Mouse (Mus musculus) Patski (cell line): ENCODE results near the gene Magel2. TPM values are rescaled to one million over a fixed set of nuclear protein-coding genes. Genes with fewer than 3 reads are reported as not detected.

Experiments used
- ATAC-seq: fragments of 100-300 bp; one replicate; pipeline ENCODE4 v1.8.0; 2021
- CTCF ChIA-PET: fragments of 350-600 bp; sonication (Branson Sonifier 250); formaldehyde crosslinking; loops from one replicate; lab custom pipeline; 2022; ENCODE audit warnings: inconsistent platforms; lab: Charles Lee
- POLR2A ChIA-PET: fragments of 350-600 bp; sonication (Branson Sonifier 250); formaldehyde crosslinking; loops from one replicate; lab custom pipeline; 2022; ENCODE audit warnings: antibody characterized with exemption, inconsistent platforms; lab: Charles Lee
- DNase-seq: peaks from one replicate; pipeline ENCODE4 v3.0.0-alpha.2; 2011; ENCODE audit warnings: low read depth, low spot score
- H3K27me3 ChIP-seq: fragments of 371-371 bp; one replicate; pipeline ENCODE4 v1.5.1; 2021
- CTCF ChIP-seq: fragments of 100-300 bp; IDR thresholded peaks from one replicate; pipeline ENCODE4 v1.5.1; 2021
- in situ Hi-C: fragments of 300-500 bp; cut with MboI; formaldehyde crosslinking; loops from 3 replicates; pipeline ENCODE4 v1.11.1; 2018; ENCODE audit warnings: low pct_unique_long_range_greater_than_20kb, mixed read lengths
- polyA plus RNA-seq: library from polyadenylated mRNA; unstranded; gene quantifications from one replicate; pipeline ENCODE4 v1.2.3, GENCODE M21; 2021

Gene Magel2
- polyA plus RNA-seq, 1 experiment from 2014 or later, result not detected

DNA sequence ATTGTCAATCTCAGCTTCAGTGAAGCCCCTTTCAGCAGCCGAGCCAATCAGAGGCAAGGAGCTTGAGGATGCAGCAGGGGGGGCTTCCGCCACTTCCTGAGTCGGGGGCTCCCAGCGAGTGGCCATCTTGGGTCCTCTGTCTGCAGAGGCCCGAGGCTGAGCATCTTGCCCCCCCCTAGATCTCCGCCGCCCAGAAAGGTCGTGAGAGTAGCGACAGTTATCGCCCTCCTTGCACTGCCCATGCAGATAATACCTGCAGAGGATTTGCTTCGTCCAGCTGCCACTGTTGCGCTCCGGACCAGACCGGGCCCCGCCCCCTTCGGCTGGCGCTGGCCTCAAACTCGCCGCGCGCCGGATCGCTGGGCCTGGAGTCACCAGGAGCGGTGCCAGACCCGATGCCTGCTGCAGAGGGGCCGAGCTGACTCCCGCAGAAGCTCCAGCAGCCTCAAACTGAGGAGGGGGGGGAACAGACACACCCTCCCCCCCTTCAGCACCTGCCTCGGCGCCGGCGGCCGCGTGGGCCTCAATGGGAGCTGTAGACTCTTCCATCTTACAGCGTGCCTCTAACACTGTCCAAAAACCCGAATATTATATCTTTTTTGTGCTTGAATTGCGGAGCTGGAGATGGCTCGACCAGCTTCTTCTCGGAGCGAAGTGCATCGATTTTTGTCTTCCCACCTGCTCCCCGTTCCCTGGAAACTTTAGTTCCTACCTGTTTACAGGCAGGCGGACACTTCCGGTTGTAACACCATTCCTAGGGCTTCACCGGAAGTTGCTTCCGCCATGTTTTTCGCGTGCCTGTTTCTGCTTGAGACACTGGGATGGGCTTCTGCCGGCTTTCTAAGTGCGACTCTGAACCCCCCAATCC, 42.9 kb downstream of the Magel2 start, which contains the start of gene Mkrn3:
Gene Mkrn3, minus strand, starts transcription at position 647 of the 868 bp plus-strand sequence.
- H3K27me3 ChIP-seq, result peaks cover 30% of the 10 kb centered on the region
- peak; percentile 50 for DNase-seq
- peak; percentile 47 for ATAC-seq
- ChIA-PET POLR2A (interaction anchor here (0.7 kb wide), 1 partner anchor 11 kb away, joined by 3 read pairs; no protein-coding TSS in a partner anchor), CTCF (interaction anchor here (1.2 kb wide), 1 partner anchor 10 kb away, joined by 3 read pairs; no protein-coding TSS in a partner anchor)
- in situ Hi-C loops, result no loop called here
- no peak for TF ChIP-seq CTCF

DNA sequence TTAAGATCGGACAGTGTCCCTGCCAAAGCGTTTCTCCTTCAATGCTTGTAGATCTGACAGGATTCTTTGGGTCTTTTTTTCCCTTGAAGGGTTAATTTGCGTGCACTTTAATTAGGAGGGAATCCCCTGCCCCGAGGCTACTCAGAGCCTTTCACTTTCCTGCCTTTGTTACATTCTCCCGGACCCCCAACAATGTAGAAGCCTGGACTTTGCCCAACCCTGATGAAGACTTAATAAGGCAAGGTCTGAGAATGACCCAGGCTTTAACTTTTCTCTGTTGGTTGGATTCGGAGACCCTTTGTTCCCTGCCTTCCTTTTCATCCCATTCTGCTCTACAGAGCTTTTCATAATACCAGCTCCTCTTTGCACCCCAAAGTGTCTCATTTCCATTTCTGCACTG, 43.8 kb downstream of the Magel2 start:
- ATAC-seq (no peak), DNase-seq (no peak)
- POLR2A ChIA-PET, result no interaction called here
- in situ Hi-C loops, result no loop called here
- H3K27me3 ChIP-seq, result peaks cover 33% of the 10 kb centered on the region
- TF ChIP-seq CTCF, result no peak
- CTCF ChIA-PET, result interaction anchor here (1.2 kb wide), 1 partner anchor 9 kb away, joined by 3 read pairs; no protein-coding TSS in a partner anchor

DNA sequence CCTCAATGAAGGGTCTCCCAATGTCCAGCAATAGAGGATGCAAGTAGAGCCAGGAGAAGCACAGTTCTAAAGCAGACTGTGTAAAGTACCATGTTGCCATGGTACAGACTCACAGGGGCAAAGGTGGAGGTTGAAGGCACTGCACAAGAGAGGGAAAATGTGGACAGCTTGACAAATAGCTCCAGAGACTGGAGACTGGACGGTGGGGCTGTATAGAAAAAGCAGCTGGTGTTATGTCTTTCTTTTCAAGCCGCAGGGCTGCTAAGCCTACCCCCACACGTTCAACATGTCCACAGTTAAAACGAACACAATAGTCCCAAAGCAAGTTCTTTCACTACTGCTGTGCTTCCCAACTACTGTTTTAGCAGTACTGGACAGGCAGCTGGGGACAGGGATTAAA, 46.4 kb downstream of the Magel2 start:
- TF ChIP-seq CTCF, result no peak
- in situ Hi-C loops, result no loop called here
- no peak for ATAC-seq
- POLR2A ChIA-PET, result no interaction called here
- H3K27me3 ChIP-seq, result peaks cover 41% of the 10 kb centered on the region
- no peak for DNase-seq
- CTCF ChIA-PET, result interaction anchor here (1.1 kb wide), 1 partner anchor 23 kb away, joined by 3 read pairs; no protein-coding TSS in a partner anchor

DNA sequence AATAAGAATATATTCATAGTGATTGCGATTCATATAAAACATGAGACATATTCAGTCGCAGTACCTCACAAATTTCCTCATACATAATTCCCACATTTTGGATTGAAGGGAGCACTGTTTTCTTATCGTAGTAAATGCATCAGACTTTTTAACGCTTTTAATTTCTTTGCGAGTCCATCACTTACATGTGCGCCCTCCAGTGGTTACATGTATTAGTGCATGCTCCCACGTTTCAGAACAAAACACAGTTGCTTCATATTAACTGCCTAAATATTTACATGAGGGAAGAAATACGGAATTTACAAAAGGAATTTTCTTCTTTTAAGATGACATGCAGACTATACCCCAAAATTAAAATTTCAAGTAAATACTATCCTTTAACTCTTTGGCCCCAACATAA, 51.5 kb downstream of the Magel2 start:
- ATAC-seq (no peak), DNase-seq (no peak)
- peak; percentile 64 for TF ChIP-seq CTCF
- in situ Hi-C loops, result no loop called here
- peaks cover 26% of the 10 kb centered on the region for H3K27me3 ChIP-seq
- ChIA-PET CTCF (no interaction called here), POLR2A (no interaction called here)

Other genes with a start within 250 kb of the Magel2 start
- 17.5 TPM for gene Ndn, start 30.4 kb upstream of the Magel2 start, polyA plus RNA-seq
- gene Mkrn3, start 43.1 kb downstream of the Magel2 start, polyA plus RNA-seq, result 2.3 TPM
- gene Peg12, start 87.5 kb downstream of the Magel2 start, polyA plus RNA-seq, result 2.4 TPM